Mouse (Mus musculus) forebrain, postnatal 0 days (tissue): ENCODE results near the gene Crlf3. TPM values are rescaled to one million over a fixed set of nuclear protein-coding genes. Genes with fewer than 3 reads are reported as not detected.
A peak's percentile ranks its signal among the peaks of the same experiment; 100 is the strongest.

Experiments used
- ATAC-seq: fragments of 200-750 bp; cut with Nextera tagmentation; 2 replicates; pipeline ENCODE4 v1.8.0; 2017; ENCODE audit warnings: mild to moderate bottlenecking, moderate library complexity
- DNase-seq: peaks from one replicate; pipeline ENCODE4 v3.0.0-alpha.2; 2015
- H3K27ac ChIP-seq: fragments of 300-500 bp; sonication (generic); 2 replicates; pipeline ENCODE4 v1.5.1; 2014; ENCODE audit warnings: low read depth, mild to moderate bottlenecking, antibody characterized with exemption, low read length, moderate library complexity, mixed read lengths
- H3K27me3 ChIP-seq: fragments of 300-500 bp; sonication (generic); 2 replicates; pipeline ENCODE4 v1.6.1; 2014; ENCODE audit warnings: mild to moderate bottlenecking, low read length, mixed read lengths; ENCODE audit not compliant: insufficient read depth
- H3K36me3 ChIP-seq: fragments of 300-500 bp; sonication (generic); 2 replicates; pipeline ENCODE4 v1.6.1; 2014; ENCODE audit warnings: mild to moderate bottlenecking, moderate library complexity; ENCODE audit not compliant: insufficient read depth
- H3K4me1 ChIP-seq: fragments of 300-500 bp; sonication (generic); 2 replicates; pipeline ENCODE4 v1.6.1; 2014; ENCODE audit warnings: antibody characterized with exemption; ENCODE audit not compliant: insufficient read depth
- H3K4me2 ChIP-seq: fragments of 300-500 bp; sonication (generic); 2 replicates; pipeline ENCODE4 v1.6.1; 2014; ENCODE audit warnings: low read depth, mild to moderate bottlenecking, moderate library complexity
- H3K4me3 ChIP-seq: fragments of 300-500 bp; sonication (generic); 2 replicates; pipeline ENCODE4 v1.5.1; 2014; ENCODE audit warnings: low read depth, low read length, mixed read lengths
- H3K9ac ChIP-seq: fragments of 300-500 bp; sonication (generic); 2 replicates; pipeline ENCODE4 v1.6.1; 2014; ENCODE audit warnings: mild to moderate bottlenecking
- H3K9me3 ChIP-seq: fragments of 300-500 bp; sonication (generic); 2 replicates; pipeline ENCODE4 v1.6.1; 2016; ENCODE audit warnings: low read length
- CTCF ChIP-seq: sonication (generic); IDR thresholded peaks from 2 replicates; pipeline ENCODE4 v1.5.1; 2016; ENCODE audit warnings: antibody characterized with exemption, control low read depth, low read depth
- WGBS: fragments of 180-500 bp; shearing (Covaris S2); extraction: QIAGEN DNeasy Blood & Tissue Kit; methylation state at CpG from one replicate; pipeline ENCODE4 v1.1.7; 2014; 5-methylcytosine and 5-hydroxymethylcytosine counted together
- polyA plus RNA-seq: library from polyadenylated mRNA; unstranded; fragments of >200 nt; fragmentation: Nextera tagmentation; extraction: Ambion mirVana; gene quantifications from 2 replicates; pipeline ENCODE4 v1.2.1, GENCODE M21; 2015
- total RNA-seq: library from RNA; depleted of rRNA; stranded (reverse); fragments of >200 nt; gene quantifications from 2 replicates; pipeline ENCODE4 v1.2.3, GENCODE M21; 2014

Gene Crlf3
- total and polyA plus RNA-seq, 2 experiments from 2014 or later, result 9.6 to 12.0 TPM

GRCm38 (mm10) chr11:80089817-80090214 is 9.0 kb upstream of the Crlf3 start:
- WGBS, result under 1% methylated on average over 14 of the region's 14 CpGs
- Histone ChIP-seq H3K9ac (peak overlapping the region; percentile 80), H3K27ac (no peak overlapping the region), H3K4me3 (peak overlapping the region; percentile 90), H3K27me3 (no peaks in the 10 kb centered on the region), H3K9me3 (no peaks in the 10 kb centered on the region), H3K4me1 (no peaks in the 10 kb centered on the region), H3K36me3 (no peaks in the 10 kb centered on the region), H3K4me2 (peak overlapping the region; percentile 78)
- no peak for DNase-seq
- ATAC-seq, result no peak
- no peak for TF ChIP-seq CTCF

- H3K27me3 ChIP-seq, result no peaks in the 10 kb centered on the region
- ATAC-seq (peak; percentile 90), DNase-seq (peak; percentile 94)
- H3K4me3 ChIP-seq, result peak within 1 kb of the TSS; percentile 90
- H3K9me3 ChIP-seq, result no peaks in the 10 kb centered on the region
- WGBS, result 6% methylated on average over 57 of the region's 57 CpGs
- H3K9ac ChIP-seq, result peak within 1 kb of the TSS; percentile 80
- H3K27ac ChIP-seq, result no peak within 1 kb of the TSS
- no peaks in the 10 kb centered on the region for H3K4me1 ChIP-seq
- H3K4me2 ChIP-seq, result peak within 1 kb of the TSS; percentile 78
- no peaks in the 10 kb centered on the region for H3K36me3 ChIP-seq
- TF ChIP-seq CTCF, result no peak
Observed at GRCm38 (mm10) chr11:80088917-80089816, 8.4 kb upstream of the Crlf3 start, which contains the start of gene Atad5. Gene Atad5, plus strand, starts transcription at chr11:80089400.

- ATAC-seq, result peak; percentile 84
- DNase-seq, result peak; percentile 78
- TF ChIP-seq CTCF, result peak; percentile 78
Observed at GRCm38 (mm10) chr11:80086844-80087243, 6.1 kb upstream of the Crlf3 start.

GRCm38 (mm10) chr11:80085356-80086055 is 4.7 kb upstream of the Crlf3 start:
- Histone ChIP-seq H3K36me3 (no peaks in the 10 kb centered on the region), H3K9ac (no peak overlapping the region), H3K4me3 (no peak overlapping the region), H3K4me2 (no peak overlapping the region), H3K9me3 (no peaks in the 10 kb centered on the region), H3K27ac (no peak overlapping the region), H3K4me1 (no peaks in the 10 kb centered on the region), H3K27me3 (no peaks in the 10 kb centered on the region)
- WGBS, result 81% methylated on average over 6 of the region's 6 CpGs
- DNase-seq, result no peak
- TF ChIP-seq CTCF, result no peak
- ATAC-seq, result no peak

More at GRCm38 (mm10) chr11:80086844-80087243, 6.1 kb upstream of the Crlf3 start:
- Histone ChIP-seq H3K4me2 (no peak overlapping the region), H3K27me3 (no peaks in the 10 kb centered on the region), H3K9me3 (no peaks in the 10 kb centered on the region), H3K27ac (no peak overlapping the region), H3K9ac (no peak overlapping the region), H3K36me3 (no peaks in the 10 kb centered on the region), H3K4me3 (no peak overlapping the region), H3K4me1 (no peaks in the 10 kb centered on the region)
- WGBS, result 9% methylated on average over 5 of the region's 5 CpGs

GRCm38 (mm10) chr11:80081786-80082319 is 1.1 kb upstream of the Crlf3 start:
- no peak for TF ChIP-seq CTCF
- 0 out of 2 replicates have a peak, but pooled peaks cover 5% of the 10 kb centered on the region for H3K4me1 ChIP-seq
- no peaks in the 10 kb centered on the region for H3K9me3 ChIP-seq
- no peaks in the 10 kb centered on the region for H3K36me3 ChIP-seq
- H3K27ac ChIP-seq, result no peak overlapping the region
- peak overlapping the region; percentile 77 for H3K4me2 ChIP-seq
- H3K27me3 ChIP-seq, result no peaks in the 10 kb centered on the region
- H3K9ac ChIP-seq, result no peak overlapping the region
- ATAC-seq, result no peak
- no peak for DNase-seq
- 84% methylated on average over 7 of the region's 7 CpGs for WGBS
- no peak overlapping the region for H3K4me3 ChIP-seq

GRCm38 (mm10) chr11:80080381-80080825 is 388 bp downstream of the Crlf3 start:
- H3K4me1 ChIP-seq, result 0 out of 2 replicates have a peak, but pooled peaks cover 5% of the 10 kb centered on the region
- H3K27me3 ChIP-seq, result no peaks in the 10 kb centered on the region
- no peaks in the 10 kb centered on the region for H3K36me3 ChIP-seq
- no peak for DNase-seq
- H3K4me2 ChIP-seq, result peak overlapping the region; percentile 77
- 0 out of 2 replicates have a peak overlapping the region, but pooled peaks have one; percentile 46 for H3K27ac ChIP-seq
- no peaks in the 10 kb centered on the region for H3K9me3 ChIP-seq
- ATAC-seq, result peak; percentile 69; the same call in 1 of the 2 replicates
- H3K9ac ChIP-seq, result peak overlapping the region; percentile 79
- H3K4me3 ChIP-seq, result peak overlapping the region; percentile 77
- WGBS, result under 1% methylated on average over 31 of the region's 32 CpGs
- no peak for TF ChIP-seq CTCF
